Mouse (Mus musculus): ENCODE data around the gene Cnmd.

The Cnmd gene

DNA sequence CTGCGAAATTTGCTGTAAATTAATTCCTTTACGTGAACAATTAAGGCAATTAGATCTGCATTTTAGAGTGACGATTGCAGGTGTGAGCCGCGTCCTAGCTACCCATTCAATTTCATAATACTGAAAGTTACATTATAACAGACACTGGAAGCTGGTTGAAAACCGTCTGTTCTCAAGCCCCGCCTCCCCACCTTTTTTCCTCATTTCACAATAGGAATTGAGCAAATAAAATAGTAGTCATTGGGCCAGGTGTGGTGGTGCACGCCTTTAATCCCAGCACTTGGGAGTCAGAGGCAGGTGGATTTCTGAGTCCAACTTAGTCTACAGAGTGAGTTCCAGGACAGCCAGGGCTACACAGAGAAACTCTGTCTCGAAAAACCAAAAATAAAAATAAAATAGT, 19.9 kb downstream of the Cnmd start:
- DNase-seq (ENCODE audit: low spot score) = no peak

DNA sequence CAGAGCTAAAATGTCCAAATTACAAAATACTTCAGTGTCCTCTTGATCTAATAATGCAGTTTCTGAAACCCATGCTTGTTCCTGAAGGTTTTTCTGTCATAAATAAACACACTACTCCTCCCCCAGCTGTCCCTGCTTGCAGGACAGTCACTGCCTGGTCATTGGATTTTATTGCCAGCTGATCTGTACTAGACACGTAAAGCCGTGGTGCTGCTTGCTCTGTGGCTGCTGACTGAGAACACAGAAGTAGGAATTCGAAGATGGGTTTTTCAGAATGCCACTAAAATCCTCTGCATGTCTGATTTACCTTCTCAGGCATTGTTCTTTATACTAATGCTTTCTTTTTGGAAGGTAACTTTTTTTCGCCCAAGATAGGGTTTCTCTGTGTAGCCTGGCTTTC, 25.2 kb downstream of the Cnmd start:
- DNase-seq (ENCODE audit: low spot score) = no peak

DNA sequence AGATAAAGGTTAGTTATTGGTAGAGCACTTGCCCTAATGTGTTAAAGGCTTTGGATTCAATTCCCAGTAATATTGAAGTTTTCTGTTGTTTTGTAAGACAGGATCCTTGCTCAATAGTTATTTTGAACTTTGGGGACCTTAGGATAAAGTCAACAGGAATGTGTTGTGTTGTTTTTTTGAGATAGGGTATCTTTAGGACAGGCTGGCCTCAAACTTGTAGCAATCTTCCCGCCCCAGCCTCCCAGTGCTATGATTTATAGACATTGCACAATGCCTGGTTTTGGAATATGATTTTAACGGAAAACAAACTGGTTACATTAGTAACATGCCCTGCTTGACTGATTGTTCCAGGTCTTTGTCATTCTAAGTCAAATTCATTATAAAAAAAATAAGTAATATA, 28.8 kb downstream of the Cnmd start:
- DNase-seq (ENCODE audit: low spot score) = no peak

DNA sequence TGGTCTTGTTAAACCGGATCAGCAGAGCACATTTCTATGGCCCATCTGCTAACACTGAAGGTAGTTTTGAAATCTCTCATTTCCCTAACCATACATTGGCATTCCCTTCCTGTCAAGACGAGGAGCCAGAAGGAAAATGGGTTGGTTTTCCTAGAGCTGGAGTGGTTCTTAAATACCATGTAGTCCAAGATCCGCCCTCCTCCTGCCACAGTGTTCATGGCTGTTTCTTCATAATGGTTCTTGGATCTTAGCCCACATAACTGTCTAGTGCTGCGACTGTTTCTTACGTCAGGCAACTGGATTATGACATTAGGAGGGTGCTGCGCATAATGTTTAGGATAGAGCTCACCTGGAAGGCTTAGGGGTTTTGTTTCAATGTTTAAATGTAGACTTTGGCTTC, 29.6 kb downstream of the Cnmd start:
- no peak for DNase-seq (ENCODE audit: low spot score)

DNA sequence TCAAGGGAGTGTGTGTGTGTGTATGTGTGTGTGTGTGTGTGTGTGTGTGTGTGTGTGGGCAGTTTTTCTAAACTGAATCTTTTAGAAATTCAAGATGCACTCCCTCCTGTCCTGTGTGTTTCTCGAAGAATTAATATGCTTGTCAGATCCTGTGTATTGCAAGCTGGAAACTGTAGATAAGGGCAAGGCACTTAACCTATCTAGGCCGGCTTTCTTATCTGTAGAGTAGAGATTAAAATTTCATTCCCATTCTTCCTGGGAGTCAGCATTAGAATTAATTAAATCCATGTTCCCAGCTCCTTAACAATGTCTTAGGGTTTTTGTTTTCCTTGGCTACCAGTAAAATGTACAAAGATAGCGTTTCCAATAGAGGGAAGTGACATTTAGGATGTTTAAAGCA, 40.8 kb downstream of the Cnmd start:
- DNase-seq (ENCODE audit: low spot score) = no peak

DNA sequence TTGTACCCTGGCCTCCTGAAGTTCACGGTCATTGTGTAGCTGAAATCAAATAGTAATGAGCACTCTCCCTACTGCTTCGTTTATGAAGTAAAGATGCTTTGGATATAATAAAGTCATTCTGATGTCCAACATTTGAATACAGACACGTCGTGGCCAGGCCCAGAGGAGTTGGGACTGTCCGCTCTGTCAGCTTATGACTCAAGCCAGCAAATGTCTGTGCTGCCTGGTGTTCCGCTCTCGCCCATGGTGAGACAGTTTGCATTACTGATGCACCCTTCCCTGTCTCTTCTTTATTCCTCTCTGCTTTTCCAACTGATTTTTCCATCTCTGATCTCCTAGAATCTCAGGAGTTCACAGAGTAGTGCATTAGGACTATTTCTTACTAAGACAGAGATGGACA, 42.2 kb downstream of the Cnmd start:
- no peak for DNase-seq (ENCODE audit: low spot score)

DNA sequence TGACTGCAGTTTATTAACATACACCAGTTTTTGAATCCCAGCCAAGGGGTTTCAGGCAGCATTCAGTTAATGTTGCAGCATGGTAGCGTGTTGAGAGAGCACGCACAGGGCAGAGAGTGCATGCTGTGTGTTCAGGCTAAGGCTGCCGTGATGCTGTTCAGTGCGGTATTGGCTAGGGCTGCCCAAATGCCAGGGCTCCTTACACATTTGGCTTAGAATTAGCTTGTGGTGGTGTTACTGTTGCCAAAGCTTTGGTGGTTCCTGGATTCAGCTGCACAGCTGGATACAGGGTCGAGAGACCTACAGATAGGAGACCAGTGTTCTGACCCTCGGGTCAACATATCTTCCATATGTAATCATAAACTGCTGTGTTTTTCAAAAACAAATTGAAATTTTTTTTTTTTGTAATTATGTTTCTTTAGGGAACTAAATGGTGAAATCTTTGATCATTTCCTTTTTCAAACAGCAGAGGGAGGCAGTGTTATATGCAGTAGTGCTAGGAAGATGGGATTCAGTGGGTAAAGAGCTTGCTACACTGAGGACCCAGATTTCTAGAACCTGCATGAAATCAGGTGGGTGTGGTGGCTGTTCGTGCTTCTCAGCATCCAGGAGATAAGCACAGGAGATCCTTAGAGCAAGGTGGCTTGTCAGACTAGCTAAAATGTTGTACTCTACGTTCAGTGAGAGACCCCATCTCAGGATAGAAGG, 44.7 kb downstream of the Cnmd start:
- DNase-seq (ENCODE audit: low spot score) = peak; percentile 39

DNA sequence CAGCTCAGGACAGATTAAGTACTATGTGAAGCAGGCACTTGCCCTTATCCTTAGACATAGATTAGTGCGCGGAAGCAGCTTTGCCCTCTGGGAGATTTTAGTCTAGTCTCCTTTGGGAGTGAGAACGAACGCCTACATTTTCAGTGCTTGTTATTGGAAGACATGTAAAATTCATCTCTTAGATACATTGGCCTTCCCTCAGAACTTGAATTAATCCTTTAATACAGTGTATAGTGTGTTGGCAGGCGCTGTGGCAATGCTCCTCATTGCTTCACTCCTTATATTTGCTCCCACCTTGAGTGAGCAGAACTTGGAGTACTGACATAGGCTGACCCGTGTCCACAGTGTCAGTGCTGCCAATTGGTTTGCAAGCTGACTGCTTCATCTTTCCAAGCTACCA, 53.7 kb downstream of the Cnmd start:
- no peak for DNase-seq (ENCODE audit: low spot score)

DNA sequence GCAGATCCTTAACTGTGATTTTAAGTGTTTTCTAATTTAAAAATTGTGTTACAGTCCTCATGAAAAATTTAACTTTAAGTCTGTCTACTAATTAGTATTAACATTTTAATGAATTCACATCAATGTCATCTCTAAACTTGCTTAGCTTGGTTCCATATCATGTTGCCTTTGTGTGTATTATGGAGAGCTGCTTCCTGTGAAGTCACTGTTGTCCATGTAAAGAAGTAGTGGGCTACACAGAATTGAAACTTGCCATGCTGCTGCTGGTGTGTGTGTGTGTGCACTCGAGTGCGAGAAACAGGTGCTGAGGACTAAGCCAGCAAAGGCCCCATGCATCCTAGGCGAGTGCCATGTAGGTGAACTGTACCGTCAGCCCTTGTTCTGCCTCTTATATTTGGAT, 54.6 kb downstream of the Cnmd start:
- no peak for DNase-seq (ENCODE audit: low spot score)

DNA sequence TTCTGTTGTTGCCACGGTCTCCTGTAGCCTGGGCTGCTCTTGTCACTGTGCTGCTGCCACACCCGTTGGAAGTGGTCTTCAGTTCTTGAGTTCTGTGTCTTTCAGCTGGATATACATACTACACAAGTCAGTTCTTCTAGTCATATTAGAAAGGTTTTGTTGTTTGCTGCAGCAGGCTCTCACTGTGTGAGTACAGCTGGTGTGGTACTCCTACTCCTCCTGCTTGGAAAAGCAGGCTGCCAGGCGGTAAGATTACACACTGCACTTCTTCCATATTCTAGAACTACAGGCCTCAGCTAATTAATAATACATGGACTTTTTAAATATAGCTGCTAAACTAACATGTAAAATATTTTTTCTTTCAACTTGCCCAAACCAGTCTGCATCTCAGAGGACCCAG, 55.1 kb downstream of the Cnmd start:
- no peak for DNase-seq (ENCODE audit: low spot score)

DNA sequence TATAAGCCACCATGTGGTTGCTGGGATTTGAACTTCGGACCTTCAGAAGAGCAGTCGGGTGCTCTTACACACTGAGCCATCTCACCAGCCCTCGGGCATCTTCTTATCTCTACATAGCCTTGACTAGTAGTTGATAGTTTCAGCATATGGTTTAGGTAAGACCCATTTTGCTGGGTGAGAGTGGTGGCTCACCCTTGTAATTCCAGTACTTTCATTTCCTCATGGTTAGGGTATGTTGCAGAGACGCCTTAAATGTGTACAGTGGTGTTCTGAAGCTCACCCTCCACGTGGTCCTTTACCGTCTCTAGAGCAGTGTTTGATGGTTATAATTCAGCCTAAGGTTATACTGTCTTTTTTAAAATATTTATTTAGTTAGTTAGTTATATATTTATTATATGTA, 55.6 kb downstream of the Cnmd start:
- DNase-seq (ENCODE audit: low spot score) = no peak

DNA sequence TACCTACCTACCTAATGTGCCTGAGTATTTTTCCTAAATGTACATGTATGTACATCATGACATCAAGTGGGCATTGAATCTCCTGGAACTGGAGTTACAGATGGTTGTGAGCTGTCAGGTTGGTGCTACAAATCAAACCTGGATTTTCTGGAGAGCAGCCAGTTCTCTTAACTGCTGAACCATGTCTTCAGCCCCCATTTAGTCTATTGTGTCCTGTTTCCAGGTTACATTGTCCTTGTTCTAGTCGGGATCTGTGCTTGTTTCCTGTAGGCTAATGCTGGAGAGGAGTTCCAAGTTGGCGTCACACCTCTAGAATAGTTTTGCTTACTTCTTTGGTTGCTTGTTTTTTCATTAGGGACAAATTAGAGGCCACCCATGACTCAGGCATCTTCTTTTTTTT, 56.1 kb downstream of the Cnmd start:
- no peak for DNase-seq (ENCODE audit: low spot score)

DNA sequence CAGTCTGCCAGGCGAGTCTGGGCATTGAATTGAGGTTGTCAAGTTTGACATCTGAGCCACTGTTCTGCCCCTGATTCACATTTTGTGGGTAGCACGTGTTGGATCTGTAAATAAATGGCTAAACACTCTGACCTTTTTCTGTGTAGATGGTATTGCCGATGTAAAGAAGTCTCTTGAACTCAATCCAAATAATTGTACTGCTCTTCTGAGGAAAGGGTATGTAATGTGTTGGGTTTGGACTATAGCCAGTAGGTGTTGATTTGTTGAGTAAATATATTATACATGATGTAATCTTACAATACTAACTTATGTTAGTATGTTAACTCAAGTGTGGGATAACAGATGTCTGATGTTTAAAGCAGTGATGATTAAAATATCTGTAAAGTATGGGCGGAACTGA, 65.4 kb downstream of the Cnmd start:
- no peak for DNase-seq (ENCODE audit: low spot score)

DNA sequence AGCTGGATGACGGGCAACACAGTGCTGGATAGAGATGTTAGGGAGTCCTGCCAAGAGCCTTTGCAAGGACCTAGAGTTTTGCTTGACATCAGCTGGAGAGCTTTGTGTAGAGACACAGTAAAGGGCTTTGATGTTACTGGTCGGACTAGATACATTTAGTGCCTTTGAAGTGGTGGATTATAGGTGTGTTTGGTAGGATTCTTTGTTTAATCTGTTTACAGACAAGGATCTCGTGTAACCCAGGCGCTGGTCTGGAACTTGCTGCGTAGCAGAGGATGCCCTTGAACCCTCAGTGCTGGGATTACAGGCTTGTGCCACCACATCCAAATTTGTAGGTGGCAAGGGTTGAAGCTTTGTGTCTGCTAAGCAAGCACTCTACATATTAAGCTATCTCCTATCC, 67.9 kb downstream of the Cnmd start:
- no peak for DNase-seq (ENCODE audit: low spot score)

DNA sequence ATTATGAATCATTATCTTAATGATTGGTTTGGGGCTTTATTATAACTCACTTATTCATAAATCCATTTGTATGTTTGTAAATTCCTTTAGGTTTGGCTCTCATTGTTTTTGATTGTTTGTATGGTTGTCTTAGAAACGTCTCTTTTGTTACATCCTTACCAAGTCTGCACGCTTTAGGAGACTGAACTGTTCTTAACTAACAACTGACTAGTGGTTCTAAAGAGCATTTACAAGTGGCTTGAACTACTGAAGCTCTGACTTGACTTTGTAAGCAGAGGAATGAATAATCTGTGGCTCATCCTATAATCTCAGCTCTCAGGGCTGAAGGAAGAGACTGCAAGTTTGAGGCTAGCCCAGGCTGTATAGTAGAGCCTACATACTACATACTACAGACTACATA, 70.4 kb downstream of the Cnmd start:
- no peak for DNase-seq (ENCODE audit: low spot score)

DNA sequence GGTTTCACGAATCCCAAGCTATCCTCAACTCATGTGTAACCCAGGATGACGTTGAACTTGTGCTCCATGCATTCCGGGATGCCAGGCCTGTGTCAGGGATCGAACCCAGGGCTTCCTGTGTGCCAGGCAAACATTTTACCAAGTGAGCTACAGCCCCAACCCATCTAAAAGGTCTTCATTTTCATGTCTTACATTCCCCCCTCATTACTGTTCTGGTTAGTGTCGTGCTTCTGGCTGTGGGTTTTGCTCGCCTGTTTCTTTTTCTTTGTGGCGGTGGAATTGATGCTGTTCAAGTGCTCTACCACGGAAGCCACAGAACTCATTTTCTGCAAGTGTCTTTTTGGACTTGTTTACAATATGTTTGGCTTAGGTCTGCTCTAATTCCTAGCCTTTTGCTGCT, 71.1 kb downstream of the Cnmd start:
- no peak for DNase-seq (ENCODE audit: low spot score)

DNA sequence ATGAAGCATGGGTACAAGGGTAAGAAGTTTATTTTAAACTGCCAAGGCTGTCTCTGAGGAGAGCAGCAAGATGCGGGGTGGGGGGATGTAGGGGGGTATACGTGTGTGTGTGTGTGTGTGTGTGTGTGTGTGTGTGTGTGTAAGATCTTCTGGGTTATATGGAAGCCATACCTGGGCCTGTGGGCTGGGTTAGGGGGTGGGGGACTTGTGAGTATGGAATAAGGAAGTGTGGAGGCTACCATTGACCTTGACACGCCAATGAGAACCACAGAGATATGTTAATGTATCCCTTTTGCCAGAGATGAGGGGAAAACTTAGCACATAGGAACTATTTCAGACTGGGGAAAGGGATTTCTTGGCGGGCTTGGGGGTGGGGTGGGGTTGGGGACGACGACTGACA, 72.6 kb downstream of the Cnmd start:
- DNase-seq (ENCODE audit: low spot score) = no peak

DNA sequence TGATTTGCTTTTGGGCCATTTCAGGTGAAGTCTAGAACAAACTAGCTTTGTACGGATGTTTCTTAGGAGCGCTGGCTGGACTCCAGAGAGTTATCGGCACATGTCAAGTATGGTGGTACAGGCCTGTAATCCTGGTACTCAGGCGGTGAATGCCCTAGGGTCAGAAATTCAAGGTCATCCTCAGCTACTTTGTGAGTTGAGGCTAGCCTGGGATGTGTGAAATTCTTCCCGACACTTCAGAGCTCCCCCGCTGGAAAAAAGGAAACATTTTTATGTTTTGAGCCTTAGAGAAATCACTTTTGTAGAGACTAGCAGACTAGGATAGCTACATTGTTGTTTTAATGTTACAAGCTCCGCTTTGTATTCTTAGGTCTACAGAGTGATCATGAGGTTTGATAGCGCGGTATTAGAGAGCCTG, 73.4 kb downstream of the Cnmd start:
- no peak for DNase-seq (ENCODE audit: low spot score)

DNA sequence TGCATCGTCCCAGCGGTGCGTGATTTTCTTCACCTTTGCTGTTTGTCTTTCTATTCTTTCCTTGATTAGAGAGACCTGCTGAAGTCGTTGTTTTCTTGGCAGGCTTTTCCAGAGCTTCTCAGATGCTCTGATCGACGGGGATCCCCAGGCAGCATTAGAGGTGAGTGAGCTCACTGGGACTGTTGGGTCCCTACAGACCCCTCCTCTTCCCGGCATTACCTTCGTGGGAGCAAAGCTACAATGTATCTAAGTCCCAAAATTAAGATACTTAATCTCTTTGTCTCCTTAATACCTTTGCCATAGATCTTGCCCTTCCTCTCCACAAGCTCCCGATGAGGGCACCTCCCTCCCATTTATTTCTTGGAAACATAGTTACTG, 74.1 kb downstream of the Cnmd start:
- no peak for DNase-seq (ENCODE audit: low spot score)

Data from embryo, embryonic 10.5 days (tissue).